Mouse (Mus musculus) MEL (cell line): ENCODE measurements at regions not wholly inside any gene's neighbourhood (a gene's known extent, or its start where the extent isn't known, plus 50 kb on each side); places are given as distances from the start of the nearest gene placed in this dataset.

Source experiments
- DNase-seq: peaks from one replicate; pipeline ENCODE4 v3.0.0; 2011; ENCODE audit warnings: low read depth, low spot score
- H3K27ac ChIP-seq: 2 replicates; pipeline ENCODE4 v1.5.1; 2012; ENCODE audit warnings: low read depth, mild to moderate bottlenecking, control low read depth, low read length, moderate library complexity; ENCODE audit not compliant: control insufficient read depth
- H3K27me3 ChIP-seq, 2 experiments: fragments of 150-350 bp in 1 of 2; sonication (generic) in 1 of 2; 2 replicates each; pipeline ENCODE4 v1.6.1; 2012; ENCODE audit warnings: low read length in 2 of 2, mild to moderate bottlenecking in 2 of 2, improper control_type of control experiment in 1 of 2, moderate library complexity in 1 of 2; ENCODE audit not compliant: insufficient read depth in 2 of 2, control insufficient read depth in 1 of 2
- H3K36me3 ChIP-seq, 2 experiments: 2 replicates each; pipeline ENCODE4 v1.6.1; 2012 to 2014; ENCODE audit warnings: low read length in 2 of 2, improper control_type of control experiment in 1 of 2, inconsistent platforms in 1 of 2, mild to moderate bottlenecking in 1 of 2; ENCODE audit not compliant: insufficient read depth in 2 of 2, control insufficient read depth in 1 of 2
- H3K4me1 ChIP-seq, 2 experiments: fragments of 150-350 bp in 1 of 2; sonication (generic) in 1 of 2; 2 replicates each; pipeline ENCODE4 v1.6.1; 2012; ENCODE audit warnings: low read length in 2 of 2, improper control_type of control experiment in 1 of 2, mild to moderate bottlenecking in 1 of 2; ENCODE audit not compliant: insufficient read depth in 2 of 2, control insufficient read depth in 1 of 2
- H3K4me3 ChIP-seq, 2 experiments: fragments of 150-350 bp in 1 of 2; sonication (generic) in 1 of 2; 2 replicates each; pipeline ENCODE4 v1.5.1; 2012; ENCODE audit warnings: low read depth in 2 of 2, low read length in 2 of 2, mild to moderate bottlenecking in 2 of 2, moderate library complexity in 2 of 2, control low read depth in 1 of 2, improper control_type of control experiment in 1 of 2; ENCODE audit not compliant: control insufficient read depth in 1 of 2, insufficient read depth in 1 of 2
- H3K79me2 ChIP-seq: 2 replicates; pipeline ENCODE4 v1.6.1; 2012; ENCODE audit warnings: mild to moderate bottlenecking, low read length, moderate library complexity; ENCODE audit not compliant: control insufficient read depth, poor library complexity, insufficient read depth
- H3K9ac ChIP-seq: 2 replicates; pipeline ENCODE4 v1.6.1; 2012; ENCODE audit warnings: low read depth, mild to moderate bottlenecking, control low read depth, low read length, moderate library complexity; ENCODE audit not compliant: control insufficient read depth, poor library complexity, severe bottlenecking
- H3K9me3 ChIP-seq: fragments of 150-350 bp; sonication (generic); replicated peaks from 2 replicates; pipeline ENCODE4 v1.6.1; 2012; ENCODE audit warnings: mild to moderate bottlenecking, low read length, improper control_type of control experiment, moderate library complexity; ENCODE audit not compliant: insufficient read depth
- BHLHE40 ChIP-seq: IDR thresholded peaks from 2 replicates; pipeline ENCODE4 v1.6.1; 2012; ENCODE audit warnings: low read depth, mild to moderate bottlenecking, inconsistent platforms, low read length, improper control_type of control experiment, borderline replicate concordance
- CHD1 ChIP-seq: IDR thresholded peaks from 2 replicates; pipeline ENCODE4 v1.6.1; 2012; ENCODE audit warnings: low read depth, mild to moderate bottlenecking, inconsistent platforms, low read length, improper control_type of control experiment
- CHD2 ChIP-seq: IDR thresholded peaks from 2 replicates; pipeline ENCODE4 v1.6.1; 2011; ENCODE audit warnings: low read length, improper control_type of control experiment
- CTCF ChIP-seq, 3 experiments: IDR thresholded peaks in 2 of 3; conservative IDR thresholded peaks in 1 of 3; 2 replicates each; pipeline ENCODE4 v1.5.1; 2011 to 2012; ENCODE audit warnings: low read length in 3 of 3, low read depth in 2 of 3, mild to moderate bottlenecking in 2 of 3, improper control_type of control experiment in 1 of 3, inconsistent platforms in 1 of 3, mixed read lengths in 1 of 3, moderate library complexity in 1 of 3; ENCODE audit not compliant: control insufficient read depth in 1 of 3, insufficient read depth in 1 of 3, poor library complexity in 1 of 3, severe bottlenecking in 1 of 3
- E2F4 ChIP-seq: IDR thresholded peaks from 2 replicates; pipeline ENCODE4 v1.6.1; 2011; ENCODE audit warnings: low read depth, low read length, improper control_type of control experiment, borderline replicate concordance
- GABPA ChIP-seq: IDR thresholded peaks from 2 replicates; pipeline ENCODE4 v1.6.1; 2012; ENCODE audit warnings: low read depth, mild to moderate bottlenecking, inconsistent platforms, low read length, improper control_type of control experiment, moderate library complexity
- GATA1 ChIP-seq: IDR thresholded peaks from 2 replicates; pipeline ENCODE4 v1.6.1; 2011; ENCODE audit warnings: low read depth, low read length, improper control_type of control experiment
- HCFC1 ChIP-seq: IDR thresholded peaks from 2 replicates; pipeline ENCODE4 v1.6.1; 2012; ENCODE audit warnings: low read depth, mild to moderate bottlenecking, inconsistent platforms, low read length, improper control_type of control experiment, moderate library complexity
- KAT2A ChIP-seq: conservative IDR thresholded peaks from 2 replicates; pipeline ENCODE4 v1.6.1; 2012; ENCODE audit warnings: low read depth, low read length, improper control_type of control experiment, inconsistent platforms
- MAX ChIP-seq: IDR thresholded peaks from 2 replicates; pipeline ENCODE4 v1.6.1; 2011; ENCODE audit warnings: low read length, improper control_type of control experiment
- MAZ ChIP-seq: IDR thresholded peaks from 2 replicates; pipeline ENCODE4 v1.6.1; 2012; ENCODE audit warnings: low read depth, mild to moderate bottlenecking, inconsistent platforms, low read length, improper control_type of control experiment
- MXI1 ChIP-seq: IDR thresholded peaks from 2 replicates; pipeline ENCODE4 v1.6.1; 2011; ENCODE audit warnings: mild to moderate bottlenecking, low read depth, low read length, improper control_type of control experiment
- MYB ChIP-seq: IDR thresholded peaks from 2 replicates; pipeline ENCODE4 v1.6.1; 2011; ENCODE audit warnings: mild to moderate bottlenecking, low read depth, low read length, improper control_type of control experiment
- NELFE ChIP-seq: IDR thresholded peaks from 2 replicates; pipeline ENCODE4 v1.6.1; 2011; ENCODE audit warnings: low read depth, low read length, improper control_type of control experiment
- POLR2A ChIP-seq, 2 experiments: IDR thresholded peaks; 2 replicates each; pipeline ENCODE4 v1.6.1; 2011 to 2012; ENCODE audit warnings: low read length in 2 of 2, mild to moderate bottlenecking in 2 of 2, control low read depth in 1 of 2, improper control_type of control experiment in 1 of 2, low read depth in 1 of 2, moderate library complexity in 1 of 2; ENCODE audit not compliant: control insufficient read depth in 1 of 2, insufficient read depth in 1 of 2, poor library complexity in 1 of 2
- POLR2AphosphoS2 ChIP-seq: IDR thresholded peaks from 2 replicates; pipeline ENCODE4 v1.6.1; 2011; ENCODE audit warnings: low read length, improper control_type of control experiment
- POLR2AphosphoS5 ChIP-seq: IDR thresholded peaks from 2 replicates; pipeline ENCODE4 v1.6.1; 2012; ENCODE audit warnings: low read depth, borderline replicate concordance, mild to moderate bottlenecking, inconsistent platforms, low read length, moderate library complexity, mixed read lengths
- RCOR1 ChIP-seq: IDR thresholded peaks from 2 replicates; pipeline ENCODE4 v1.6.1; 2012; ENCODE audit warnings: low read depth, mild to moderate bottlenecking, inconsistent platforms, low read length, improper control_type of control experiment
- SIN3A ChIP-seq: IDR thresholded peaks from 2 replicates; pipeline ENCODE4 v1.6.1; 2012; ENCODE audit warnings: low read length, improper control_type of control experiment, inconsistent platforms
- SMC3 ChIP-seq: IDR thresholded peaks from 2 replicates; pipeline ENCODE4 v1.6.1; 2011; ENCODE audit warnings: low read depth, low read length, improper control_type of control experiment
- TCF12 ChIP-seq: IDR thresholded peaks from 2 replicates; pipeline ENCODE4 v1.6.1; 2014; ENCODE audit warnings: low read depth, mild to moderate bottlenecking, inconsistent platforms, low read length, improper control_type of control experiment, moderate library complexity
- UBTF ChIP-seq: IDR thresholded peaks from 2 replicates; pipeline ENCODE4 v1.6.1; 2012; ENCODE audit warnings: low read depth, mild to moderate bottlenecking, inconsistent platforms, low read length, improper control_type of control experiment, moderate library complexity, borderline replicate concordance; ENCODE audit not compliant: insufficient read depth
- USF1 ChIP-seq: IDR thresholded peaks from 2 replicates; pipeline ENCODE4 v1.6.1; 2014; ENCODE audit warnings: low read depth, mild to moderate bottlenecking, inconsistent platforms, low read length, improper control_type of control experiment, moderate library complexity
- USF2 ChIP-seq, 2 experiments: IDR thresholded peaks; 2 replicates each; pipeline ENCODE4 v1.6.1; 2011 to 2012; ENCODE audit warnings: improper control_type of control experiment in 2 of 2, low read length in 2 of 2, borderline replicate concordance in 1 of 2, inconsistent platforms in 1 of 2, low read depth in 1 of 2, mild to moderate bottlenecking in 1 of 2; ENCODE audit not compliant: insufficient read depth in 1 of 2
- ZC3H11A ChIP-seq: IDR thresholded peaks from 2 replicates; pipeline ENCODE4 v1.6.1; 2012; ENCODE audit warnings: low read depth, mild to moderate bottlenecking, inconsistent platforms, low read length, improper control_type of control experiment

DNA sequence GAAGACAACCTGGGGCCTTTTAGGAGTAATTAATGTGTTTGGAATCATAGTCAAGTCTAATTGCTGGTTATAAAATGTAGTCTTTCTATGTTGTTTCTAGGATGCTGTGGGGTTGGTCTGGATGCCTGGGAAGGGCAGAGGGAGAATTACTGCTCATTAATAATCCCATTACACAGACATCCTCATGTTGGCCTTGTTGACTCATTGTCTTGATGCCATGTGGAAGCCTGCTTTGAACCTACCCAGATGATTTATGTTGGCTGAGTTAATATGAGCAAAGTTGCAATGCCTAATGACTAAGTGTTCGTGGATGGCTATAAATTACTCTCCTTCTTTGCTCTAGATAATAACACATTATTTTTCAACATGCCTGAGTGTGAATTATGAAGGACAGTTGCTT is 2790.6 kb upstream of the Lrrc6 start:
- Histone ChIP-seq H3K9me3 (no peaks in the 10 kb centered on the region), H3K27ac (no peak overlapping the region), H3K4me3 (no peak overlapping the region), H3K36me3 (no peaks in the 10 kb centered on the region), H3K27me3 (no peaks in the 10 kb centered on the region), H3K4me1 (no peaks in the 10 kb centered on the region), H3K79me2 (no peaks in the 10 kb centered on the region)
- no peak for TF ChIP-seq SIN3A
- TF ChIP-seq HCFC1, result no peak
- TF ChIP-seq BHLHE40, result no peak
- TF ChIP-seq POLR2AphosphoS2, result no peak
- no peak for TF ChIP-seq USF1
- no peak for TF ChIP-seq KAT2A
- no peak for TF ChIP-seq MXI1
- no peak for TF ChIP-seq USF2 (IDR thresholded peaks at IDR 0.05; ENCODE audit: borderline replicate concordance in 1 of 2, insufficient read depth in 1 of 2, low read depth in 1 of 2, low read length in 2 of 2)
- TF ChIP-seq UBTF, result no peak
- TF ChIP-seq ZC3H11A, result no peak
- no peak for TF ChIP-seq CHD2
- no peak for TF ChIP-seq NELFE
- TF ChIP-seq POLR2A (IDR thresholded peaks at IDR 0.05; ENCODE audit: control insufficient read depth in 1 of 2, insufficient read depth in 1 of 2, low read depth in 1 of 2, low read length in 2 of 2, poor library complexity in 1 of 2), result no peak
- no peak for TF ChIP-seq POLR2AphosphoS5
- no peak for TF ChIP-seq GATA1
- no peak for TF ChIP-seq CTCF (IDR thresholded peaks at IDR 0.05 in 2 of 3, conservative IDR thresholded peaks at IDR 0.05 in 1 of 3; ENCODE audit: control insufficient read depth in 1 of 3, insufficient read depth in 1 of 3, low read depth in 2 of 3, low read length in 3 of 3, poor library complexity in 1 of 3, severe bottlenecking in 1 of 3)
- TF ChIP-seq GABPA, result no peak
- TF ChIP-seq TCF12, result no peak
- TF ChIP-seq MAX, result no peak
- no peak for TF ChIP-seq MYB
- TF ChIP-seq, all 39 proteins: peak for 0
- H3K9ac ChIP-seq, result no peak overlapping the region
- no peak for DNase-seq

DNA sequence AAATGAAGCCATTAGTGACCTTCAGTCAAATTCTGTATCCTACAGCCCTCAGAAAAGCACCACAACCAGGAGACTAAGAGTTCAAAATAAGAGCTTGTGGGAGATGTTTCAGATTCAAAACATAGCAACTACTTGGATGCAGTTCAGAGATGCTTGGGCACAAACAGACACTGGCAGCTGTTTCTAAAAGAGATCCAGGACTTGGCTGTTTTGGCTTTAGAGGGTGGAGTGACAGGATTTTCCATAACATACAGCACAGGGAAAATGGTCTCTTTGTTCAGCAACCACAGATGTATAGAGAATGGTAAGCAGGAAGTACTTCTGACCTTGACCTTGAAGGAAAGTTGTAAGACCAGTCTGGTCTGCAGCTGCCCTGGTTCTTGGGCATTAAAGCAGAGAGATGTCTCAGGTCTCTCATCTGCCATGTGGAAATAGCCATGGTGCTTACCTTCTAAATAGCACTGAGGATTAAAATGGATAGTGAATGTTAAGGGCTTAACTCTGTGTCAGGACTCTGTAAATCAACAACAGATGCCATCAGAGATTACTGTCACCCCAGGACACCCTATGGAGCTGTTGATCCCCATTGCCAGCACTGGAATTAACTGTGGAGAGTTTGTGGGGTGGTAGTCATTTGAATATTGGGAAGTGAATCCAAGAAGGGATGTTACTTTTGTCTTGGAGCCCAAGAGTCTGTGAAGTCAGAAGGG is 2775.0 kb upstream of the Lrrc6 start:
- H3K27ac ChIP-seq, result no peak overlapping the region
- H3K9me3 ChIP-seq, result no peaks in the 10 kb centered on the region
- H3K9ac ChIP-seq, result no peak overlapping the region
- H3K36me3 ChIP-seq, result no peaks in the 10 kb centered on the region
- no peak for TF ChIP-seq CTCF (IDR thresholded peaks at IDR 0.05 in 2 of 3, conservative IDR thresholded peaks at IDR 0.05 in 1 of 3; ENCODE audit: control insufficient read depth in 1 of 3, insufficient read depth in 1 of 3, low read depth in 2 of 3, low read length in 3 of 3, poor library complexity in 1 of 3, severe bottlenecking in 1 of 3)
- TF ChIP-seq SMC3, result no peak
- no peak for TF ChIP-seq POLR2AphosphoS5
- no peak for TF ChIP-seq E2F4
- TF ChIP-seq TCF12, result no peak
- TF ChIP-seq POLR2AphosphoS2, result no peak
- TF ChIP-seq MAX, result no peak
- TF ChIP-seq RCOR1, result no peak
- no peak for TF ChIP-seq GATA1
- no peak for TF ChIP-seq SIN3A
- TF ChIP-seq MAZ, result no peak
- no peak for TF ChIP-seq CHD1
- no peaks in the 10 kb centered on the region for H3K27me3 ChIP-seq
- H3K4me3 ChIP-seq, result no peak overlapping the region
- no peaks in the 10 kb centered on the region for H3K79me2 ChIP-seq
- DNase-seq, result no peak
- no peaks in the 10 kb centered on the region for H3K4me1 ChIP-seq
